Mouse (Mus musculus) heart, embryonic 11.5 days (tissue): ENCODE results near the gene Col4a2. TPM values are rescaled to one million over a fixed set of nuclear protein-coding genes. Genes with fewer than 3 reads are reported as not detected.
A peak's percentile ranks its signal among the peaks of the same experiment; 100 is the strongest.

Experiments
- ATAC-seq: fragments of 200-750 bp; cut with Nextera tagmentation; replicated peaks from 2 replicates; pipeline ENCODE4 v1.8.0; 2017; ENCODE audit warnings: moderate library complexity; ENCODE audit not compliant: insufficient number of reproducible peaks, low FRiP score, low TSS enrichment
- H3K27ac ChIP-seq: fragments of 300-500 bp; sonication (generic); 2 replicates; pipeline ENCODE4 v1.5.1; 2014; ENCODE audit warnings: mild to moderate bottlenecking, low read depth, low read length
- H3K27me3 ChIP-seq: fragments of 300-500 bp; sonication (generic); 2 replicates; pipeline ENCODE4 v1.6.1; 2014; ENCODE audit warnings: mild to moderate bottlenecking, low read length, mixed read lengths; ENCODE audit not compliant: control insufficient read depth, insufficient read depth
- H3K36me3 ChIP-seq: fragments of 300-500 bp; sonication (generic); 2 replicates; pipeline ENCODE4 v1.6.1; 2014; ENCODE audit warnings: mild to moderate bottlenecking, low read length, moderate library complexity, mixed read lengths; ENCODE audit not compliant: control insufficient read depth, insufficient read depth
- H3K4me1 ChIP-seq: fragments of 300-500 bp; sonication (generic); 2 replicates; pipeline ENCODE4 v1.6.1; 2014; ENCODE audit warnings: low read length; ENCODE audit not compliant: control insufficient read depth, insufficient read depth
- H3K4me2 ChIP-seq: fragments of 300-500 bp; sonication (generic); 2 replicates; pipeline ENCODE4 v1.6.1; 2014; ENCODE audit warnings: mild to moderate bottlenecking, moderate library complexity
- H3K4me3 ChIP-seq: fragments of 300-500 bp; sonication (generic); 2 replicates; pipeline ENCODE4 v1.5.1; 2014; ENCODE audit warnings: low read depth, low read length
- H3K9ac ChIP-seq: fragments of 300-500 bp; sonication (generic); 2 replicates; pipeline ENCODE4 v1.6.1; 2014; ENCODE audit warnings: mild to moderate bottlenecking, low read depth, low read length, moderate library complexity
- H3K9me3 ChIP-seq: fragments of 300-500 bp; sonication (generic); replicated peaks from 2 replicates; pipeline ENCODE4 v1.6.1; 2016; ENCODE audit warnings: low read length; ENCODE audit not compliant: control insufficient read depth
- WGBS: fragments of 180-500 bp; shearing (Covaris S2); extraction: QIAGEN DNeasy Blood & Tissue Kit; methylation state at CpG from one replicate; pipeline ENCODE4 v1.1.7; 2014; ENCODE audit not compliant: insufficient replicate concordance; 5-methylcytosine and 5-hydroxymethylcytosine counted together
- polyA plus RNA-seq: library from polyadenylated mRNA; unstranded; fragments of >200 nt; fragmentation: Nextera tagmentation; extraction: Ambion mirVana; gene quantifications from 2 replicates; pipeline ENCODE4 v1.2.1, GENCODE M21; 2014

Col4a2 gene
- polyA plus RNA-seq, 1 experiment from 2014 or later, result 40.6 TPM

DNA sequence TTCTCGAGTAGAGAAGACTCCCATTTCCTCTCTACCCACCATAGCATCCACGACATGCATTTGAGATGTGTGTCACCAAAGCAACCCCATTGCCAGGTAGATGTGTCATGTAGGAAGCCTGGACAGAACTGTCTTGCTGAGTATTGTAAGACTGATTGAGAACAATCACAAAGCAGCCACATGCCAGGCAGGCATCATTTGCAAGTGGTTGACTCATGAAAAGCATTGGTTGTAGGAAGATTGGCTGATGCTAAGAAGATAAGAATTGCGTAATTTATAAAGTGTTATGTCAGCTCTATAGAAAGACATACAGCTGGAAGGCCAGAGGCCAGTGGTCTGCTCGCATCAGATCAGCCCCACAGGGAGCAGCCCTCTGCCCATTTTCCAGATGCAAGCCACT is 22.6 kb downstream of the Col4a2 start:
- H3K9me3 ChIP-seq, result no peaks in the 10 kb centered on the region
- H3K27ac ChIP-seq, result no peak overlapping the region; the same call in 1 of the 2 replicates
- no peak overlapping the region for H3K9ac ChIP-seq
- peaks cover 63% of the 10 kb centered on the region for H3K4me1 ChIP-seq
- H3K4me2 ChIP-seq, result no peak overlapping the region
- WGBS, result 63% methylated on average over 4 of the region's 4 CpGs
- no peak for ATAC-seq
- no peaks in the 10 kb centered on the region for H3K36me3 ChIP-seq
- H3K4me3 ChIP-seq, result no peak overlapping the region
- no peaks in the 10 kb centered on the region for H3K27me3 ChIP-seq

DNA sequence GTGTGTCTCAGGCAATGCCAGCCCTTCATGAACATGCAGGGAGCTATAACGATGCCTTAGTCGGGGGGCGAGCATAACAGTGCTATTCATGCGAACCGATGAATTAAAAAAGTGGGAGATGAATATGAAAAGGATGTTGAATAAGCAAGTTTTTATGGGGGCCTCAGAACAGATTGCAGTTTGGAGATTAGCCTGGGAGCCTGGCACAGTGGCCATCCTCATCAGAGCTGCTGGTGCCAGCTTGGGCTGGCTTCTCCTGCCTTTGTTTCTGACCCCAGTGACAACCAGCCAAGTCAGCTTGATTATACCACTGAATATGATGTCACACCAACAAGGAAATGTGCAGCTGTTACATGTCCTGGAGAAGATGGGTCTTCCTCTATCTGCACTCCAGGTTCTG is 23.7 kb downstream of the Col4a2 start:
- Histone ChIP-seq H3K4me1 (peaks cover 64% of the 10 kb centered on the region), H3K4me2 (no peak overlapping the region), H3K27me3 (no peaks in the 10 kb centered on the region), H3K4me3 (no peak overlapping the region), H3K9ac (no peak overlapping the region), H3K9me3 (no peaks in the 10 kb centered on the region), H3K36me3 (no peaks in the 10 kb centered on the region), H3K27ac (no peak overlapping the region)
- WGBS, result 91% methylated on average over 5 of the region's 5 CpGs
- ATAC-seq, result no peak

DNA sequence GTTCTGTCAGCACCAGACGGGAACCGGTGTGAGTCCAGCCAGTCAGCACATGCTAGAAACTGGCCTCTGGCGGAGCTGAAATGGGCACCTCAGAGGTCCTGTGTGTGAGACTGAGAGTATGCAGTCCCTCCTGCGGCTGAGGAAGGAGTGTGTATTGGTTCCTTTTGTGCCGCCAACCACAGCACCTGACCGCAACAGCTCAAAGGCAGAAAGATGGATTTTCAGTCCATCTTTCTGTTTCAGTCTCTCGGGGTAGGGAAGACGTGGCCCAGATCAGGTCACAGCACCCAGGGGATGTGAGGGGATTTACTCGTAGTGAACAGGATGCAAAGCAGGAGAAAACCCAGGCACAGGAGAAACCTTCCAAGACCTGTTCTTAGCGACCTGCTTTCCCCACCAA is 25.0 kb downstream of the Col4a2 start:
- Histone ChIP-seq H3K27me3 (no peaks in the 10 kb centered on the region), H3K4me3 (no peak overlapping the region), H3K27ac (no peak overlapping the region), H3K9ac (no peak overlapping the region), H3K9me3 (no peaks in the 10 kb centered on the region), H3K4me2 (no peak overlapping the region), H3K4me1 (peaks cover 62% of the 10 kb centered on the region), H3K36me3 (no peaks in the 10 kb centered on the region)
- 80% methylated on average over 10 of the region's 10 CpGs for WGBS
- no peak for ATAC-seq

DNA sequence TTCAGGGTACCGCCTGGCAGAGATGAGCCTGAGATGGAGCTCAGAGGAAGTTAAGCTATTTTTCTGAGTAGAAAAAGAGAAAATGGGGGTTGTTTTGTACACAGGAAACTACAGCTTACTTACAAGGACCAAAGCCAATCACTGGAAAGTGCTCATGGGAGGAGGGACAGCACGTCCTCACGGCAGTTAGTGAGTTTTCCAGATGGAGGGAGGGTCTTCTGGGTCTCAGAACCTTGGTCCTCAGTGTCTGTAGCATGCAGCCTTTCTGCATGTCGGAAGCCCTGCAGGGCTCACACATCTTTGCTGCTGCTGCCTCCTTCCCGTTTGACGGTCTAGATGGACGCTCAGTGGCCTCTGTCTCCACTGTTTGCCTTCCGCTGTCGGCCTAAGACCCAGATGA is 25.9 kb downstream of the Col4a2 start:
- no peaks in the 10 kb centered on the region for H3K9me3 ChIP-seq
- no peak overlapping the region for H3K4me2 ChIP-seq
- H3K9ac ChIP-seq, result no peak overlapping the region
- no peak for ATAC-seq
- H3K4me3 ChIP-seq, result no peak overlapping the region
- H3K4me1 ChIP-seq, result peaks cover 60% of the 10 kb centered on the region
- no peaks in the 10 kb centered on the region for H3K27me3 ChIP-seq
- 82% methylated on average over 9 of the region's 9 CpGs for WGBS
- H3K36me3 ChIP-seq, result no peaks in the 10 kb centered on the region
- H3K27ac ChIP-seq, result no peak overlapping the region

DNA sequence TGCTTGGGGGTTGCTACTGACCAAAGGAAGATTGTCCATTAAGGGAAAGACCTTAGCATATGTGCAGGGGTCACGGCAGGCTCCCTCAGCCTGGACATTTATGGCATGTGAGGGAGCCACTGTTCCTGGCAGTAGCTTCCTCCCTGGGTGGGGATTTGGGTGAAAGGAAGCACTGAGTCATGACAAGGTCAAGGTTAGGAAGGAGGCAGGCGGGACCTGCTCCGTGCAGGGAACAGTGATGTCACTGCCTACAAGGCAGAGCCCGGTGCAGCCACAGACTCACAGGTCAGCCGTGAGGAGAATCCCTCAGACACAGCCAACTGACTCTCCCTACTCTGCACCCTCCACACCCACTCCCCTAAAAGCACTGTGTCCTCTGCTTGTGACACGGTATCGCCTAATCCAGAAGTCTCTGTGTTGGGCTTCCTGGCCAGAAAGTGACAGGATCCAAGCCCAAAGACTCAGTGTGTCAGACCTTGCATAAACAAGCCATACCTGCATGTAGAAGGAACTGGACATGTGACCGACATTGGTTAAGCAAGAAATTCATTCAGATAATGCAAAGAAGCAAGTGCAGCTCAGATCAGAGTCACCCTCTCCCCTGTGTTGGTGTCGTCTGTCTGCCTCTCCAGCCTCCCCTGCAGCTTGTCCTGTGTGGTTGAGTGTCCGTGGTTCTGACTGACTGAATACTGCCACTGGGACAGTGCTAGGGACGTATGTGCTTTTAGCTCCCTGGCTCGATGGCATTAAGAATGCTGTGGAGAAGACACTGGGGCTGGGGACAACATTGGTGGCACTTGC is 27.9 kb downstream of the Col4a2 start:
- no peak overlapping the region for H3K4me2 ChIP-seq
- H3K9me3 ChIP-seq, result no peaks in the 10 kb centered on the region
- no peak overlapping the region for H3K9ac ChIP-seq
- no peaks in the 10 kb centered on the region for H3K27me3 ChIP-seq
- no peaks in the 10 kb centered on the region for H3K36me3 ChIP-seq
- peak overlapping the region; percentile 30 for H3K27ac ChIP-seq
- 39% methylated on average over 12 of the region's 12 CpGs for WGBS
- peak; percentile 56; the same call in 1 of the 2 replicates for ATAC-seq
- H3K4me1 ChIP-seq, result peaks cover 50% of the 10 kb centered on the region
- H3K4me3 ChIP-seq, result no peak overlapping the region

DNA sequence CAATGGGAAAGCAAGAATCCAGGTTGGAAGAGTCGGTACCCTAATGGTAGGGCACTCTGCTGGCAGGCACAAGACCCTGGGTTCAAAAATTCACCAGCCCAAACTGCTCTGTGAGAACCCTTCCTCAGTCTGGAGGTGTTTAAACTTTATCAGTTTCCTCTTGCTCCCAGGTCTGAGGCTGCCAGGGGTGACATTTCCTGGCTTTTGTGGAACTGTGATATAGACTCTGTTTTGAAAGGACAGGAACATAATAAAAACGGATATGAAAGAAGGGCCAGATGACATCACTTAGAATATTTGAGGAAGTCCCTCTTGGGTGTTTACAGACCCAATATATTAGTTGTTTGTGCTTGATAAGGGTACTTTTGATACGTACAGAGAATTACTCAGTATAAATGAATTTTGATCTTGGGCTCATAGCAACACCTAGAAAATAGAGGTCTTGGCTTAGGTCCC is 28.5 kb downstream of the Col4a2 start:
- no peak for ATAC-seq
- Histone ChIP-seq H3K4me2 (no peak overlapping the region), H3K27me3 (no peaks in the 10 kb centered on the region), H3K27ac (peak overlapping the region; percentile 30), H3K4me1 (peaks cover 49% of the 10 kb centered on the region), H3K36me3 (no peaks in the 10 kb centered on the region; the same call in 1 of the 2 replicates), H3K4me3 (no peak overlapping the region), H3K9ac (no peak overlapping the region), H3K9me3 (no peaks in the 10 kb centered on the region)
- WGBS, result 55% methylated on average over 3 of the region's 3 CpGs

DNA sequence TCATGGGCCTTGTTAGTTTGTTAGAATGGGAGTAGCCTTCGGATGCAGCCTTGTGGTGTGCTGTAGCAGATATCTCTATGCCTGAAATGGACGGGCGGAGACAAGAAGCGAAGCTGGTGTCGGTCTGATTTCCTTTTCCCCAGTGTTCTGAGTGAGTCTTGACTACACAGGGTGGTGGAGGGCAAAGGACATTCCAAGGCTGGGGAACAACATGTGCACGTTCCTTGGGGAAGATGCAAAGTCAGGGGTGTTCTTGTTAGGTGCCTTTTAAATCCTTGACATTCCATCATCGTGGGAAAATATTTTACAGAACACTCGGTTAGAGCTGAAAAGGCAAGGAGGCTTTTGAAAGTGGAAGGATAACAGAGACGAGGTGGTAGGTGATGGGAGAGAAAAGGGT is 31.9 kb downstream of the Col4a2 start:
- H3K27ac ChIP-seq, result no peak overlapping the region
- no peak overlapping the region; the same call in 1 of the 2 replicates for H3K4me2 ChIP-seq
- 59% methylated on average over 9 of the region's 9 CpGs for WGBS
- H3K4me3 ChIP-seq, result no peak overlapping the region
- no peaks in the 10 kb centered on the region; the same call in 1 of the 2 replicates for H3K36me3 ChIP-seq
- peaks cover 66% of the 10 kb centered on the region for H3K4me1 ChIP-seq
- H3K9me3 ChIP-seq, result no peaks in the 10 kb centered on the region
- ATAC-seq, result no peak
- no peaks in the 10 kb centered on the region for H3K27me3 ChIP-seq
- H3K9ac ChIP-seq, result no peak overlapping the region

DNA sequence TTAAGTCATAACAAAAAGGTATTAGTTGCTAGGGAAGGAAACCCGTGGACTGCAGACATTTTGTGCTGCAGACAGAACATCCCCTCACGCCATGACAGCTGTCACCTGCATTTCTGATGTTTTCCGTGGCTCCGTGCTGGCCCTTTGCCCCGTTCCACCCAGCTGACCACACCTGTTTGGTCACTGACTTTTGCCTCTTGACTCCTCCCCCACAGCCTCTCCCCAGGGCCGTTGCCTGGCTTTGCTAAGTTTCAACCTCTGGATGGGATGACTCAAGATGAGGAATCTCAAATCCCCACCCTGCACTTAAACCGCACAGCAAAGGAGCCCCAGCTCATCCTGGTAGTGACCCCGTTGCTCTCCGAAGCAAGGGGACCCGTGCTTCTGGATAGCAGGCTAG is 33.6 kb downstream of the Col4a2 start:
- H3K9me3 ChIP-seq, result no peaks in the 10 kb centered on the region
- no peak overlapping the region for H3K27ac ChIP-seq
- H3K4me1 ChIP-seq, result peaks cover 61% of the 10 kb centered on the region
- H3K9ac ChIP-seq, result no peak overlapping the region
- H3K36me3 ChIP-seq, result no peaks in the 10 kb centered on the region; the same call in 1 of the 2 replicates
- H3K27me3 ChIP-seq, result no peaks in the 10 kb centered on the region
- no peak overlapping the region for H3K4me3 ChIP-seq
- no peak overlapping the region for H3K4me2 ChIP-seq
- 75% methylated on average over 10 of the region's 10 CpGs for WGBS
- ATAC-seq, result no peak

DNA sequence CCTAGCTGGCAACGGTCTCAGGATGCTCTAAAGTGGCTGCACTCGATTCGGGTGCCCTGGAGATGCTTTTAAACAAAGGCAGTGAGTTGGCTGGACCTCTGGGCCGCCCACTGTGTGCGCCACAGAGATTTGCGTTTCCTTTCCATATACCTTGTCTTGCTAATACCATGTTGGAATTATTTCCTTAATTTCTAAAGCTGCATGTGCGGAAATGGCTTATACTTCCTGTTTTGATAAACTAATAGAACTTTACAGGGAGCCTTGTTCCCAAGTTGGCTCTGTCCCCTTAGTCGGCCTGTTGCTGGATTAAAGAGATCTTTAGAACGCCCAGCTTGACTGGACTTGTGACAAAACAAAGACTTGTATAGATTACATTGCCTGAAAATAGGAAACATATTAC is 35.1 kb downstream of the Col4a2 start:
- no peaks in the 10 kb centered on the region; the same call in 1 of the 2 replicates for H3K36me3 ChIP-seq
- H3K4me3 ChIP-seq, result no peak overlapping the region
- ATAC-seq, result no peak
- H3K9ac ChIP-seq, result no peak overlapping the region
- H3K9me3 ChIP-seq, result no peaks in the 10 kb centered on the region
- 0 out of 2 replicates have a peak overlapping the region, but pooled peaks have one; percentile 78 for H3K27ac ChIP-seq
- 74% methylated on average over 9 of the region's 9 CpGs for WGBS
- peaks cover 52% of the 10 kb centered on the region for H3K4me1 ChIP-seq
- no peak overlapping the region for H3K4me2 ChIP-seq
- no peaks in the 10 kb centered on the region for H3K27me3 ChIP-seq
